ENCODE assay signal across 8 mouse cellular contexts in the genomic region with DNA sequence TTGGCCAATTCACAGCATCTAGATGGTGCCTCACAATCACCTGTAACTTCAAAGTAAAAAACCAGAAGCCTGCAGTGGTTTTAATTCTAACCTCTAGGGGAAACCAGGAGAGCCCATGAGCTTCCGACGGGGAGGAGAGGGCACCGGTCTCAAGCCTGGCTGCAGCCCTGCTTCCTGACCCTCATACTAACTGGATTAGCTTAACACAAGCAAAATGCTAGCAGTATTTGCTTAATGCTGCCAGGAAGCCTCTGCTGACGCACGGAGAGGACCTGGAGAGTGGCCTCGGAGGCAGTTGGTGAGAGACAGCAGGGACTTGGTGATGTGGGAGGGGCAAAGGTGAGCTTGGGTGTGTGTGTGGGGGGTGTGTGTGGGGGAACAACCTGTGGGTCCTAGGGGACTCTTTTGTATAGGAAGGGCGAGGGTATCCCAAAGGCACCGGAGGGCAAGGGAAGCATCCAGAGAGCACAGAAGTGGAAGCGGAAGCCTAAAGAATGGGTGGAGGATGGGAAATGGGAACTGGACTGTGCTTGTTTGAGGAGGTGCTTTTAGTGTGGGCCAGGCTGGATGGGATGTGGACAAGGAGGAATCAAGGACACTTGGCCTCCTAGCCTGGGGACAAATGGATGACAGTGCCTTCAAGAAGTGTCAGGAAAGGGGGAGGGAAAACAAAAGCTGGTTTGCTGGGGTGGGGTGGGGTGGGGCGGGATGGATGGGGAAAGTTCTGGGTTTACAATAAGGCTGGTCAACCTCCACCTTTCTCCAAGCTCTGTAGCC. TPM values are rescaled to one million over a fixed set of nuclear protein-coding genes. Genes with fewer than 3 reads are reported as not detected.
DNase-seq lines count a peak whose midpoint lies in the region; ATAC-seq lines count a peak whose summit lies in the region.

A gene (plus strand): TSS at position 141 of the 777 bp plus-strand sequence.

- H3K4me1 ChIP-seq in heart, embryonic 12.5 days (replicated peaks): peaks cover 39% of the 10 kb centered on the region
- peaks cover 43% of the 10 kb centered on the region for H3K4me1 ChIP-seq in embryonic facial prominence, embryonic 10.5 days
- H3K4me1 ChIP-seq in midbrain, embryonic 13.5 days (replicated peaks): peaks cover 16% of the 10 kb centered on the region

- no peak within 1 kb of the TSS for H3K27ac ChIP-seq in heart, embryonic 12.5 days (ENCODE audit: poor library complexity, severe bottlenecking)
- 0 out of 2 replicates have a peak within 1 kb of the TSS, but pooled peaks have one; percentile 1 for H3K27ac ChIP-seq in embryonic facial prominence, embryonic 10.5 days (replicated peaks)
- H3K27ac ChIP-seq in midbrain, embryonic 13.5 days: no peak within 1 kb of the TSS

- H3K9ac ChIP-seq in heart, embryonic 12.5 days: no peak within 1 kb of the TSS
- no peak within 1 kb of the TSS for H3K9ac ChIP-seq in midbrain, embryonic 13.5 days (replicated peaks)

- intact Hi-C loops in heart, postnatal 25 days (cut with DNase I): loop anchor here (5.0 kb wide), 2 partner anchors 233 to 318 kb away; a partner anchor contains a TSS

- 0 out of 2 replicates have a peak, but pooled peaks cover 2% of the 10 kb centered on the region for H3K36me3 ChIP-seq in heart, embryonic 12.5 days
- H3K36me3 ChIP-seq in embryonic facial prominence, embryonic 10.5 days (replicated peaks): peaks cover 2% of the 10 kb centered on the region; the same call in 1 of the 2 replicates
- no peaks in the 10 kb centered on the region for H3K36me3 ChIP-seq in midbrain, embryonic 13.5 days

- H3K4me3 ChIP-seq in heart, embryonic 12.5 days: no peak within 1 kb of the TSS
- no peak within 1 kb of the TSS for H3K4me3 ChIP-seq in embryonic facial prominence, embryonic 10.5 days
- no peak within 1 kb of the TSS for H3K4me3 ChIP-seq in midbrain, embryonic 13.5 days (replicated peaks)

- 60% methylated on average over 10 of the region's 10 CpGs for WGBS in heart, embryonic 12.5 days
- WGBS in embryonic facial prominence, embryonic 10.5 days: 53% methylated on average over 10 of the region's 10 CpGs
- WGBS in midbrain, embryonic 13.5 days: 63% methylated on average over 10 of the region's 10 CpGs

- no peaks in the 10 kb centered on the region for H3K27me3 ChIP-seq in heart, embryonic 12.5 days (replicated peaks)
- H3K27me3 ChIP-seq in embryonic facial prominence, embryonic 10.5 days (replicated peaks; ENCODE audit: low read depth, poor library complexity, severe bottlenecking): no peaks in the 10 kb centered on the region
- H3K27me3 ChIP-seq in midbrain, embryonic 13.5 days: no peaks in the 10 kb centered on the region

- ATAC-seq in heart, embryonic 12.5 days (ENCODE audit: insufficient number of reproducible peaks, low FRiP score): no peak
- ATAC-seq in CD4-positive, CD25-positive, alpha-beta regulatory T cell, adult 4 months: no peak
- no peak for ATAC-seq in midbrain, embryonic 13.5 days

- DNase-seq in heart, postnatal 25 days (ENCODE audit: low spot score): no peak
- no peak for DNase-seq in embryonic facial prominence, embryonic 10.5 days (ENCODE audit: low spot score)
- no peak for DNase-seq in layer of hippocampus, postnatal 10 days (ENCODE audit: low spot score in 2 of 2)
- no peak for DNase-seq in frontal cortex, postnatal 14 days (ENCODE audit: low spot score in 2 of 2)
- no peak for DNase-seq in natural killer cell, adult 2 months (ENCODE audit: low spot score in 2 of 2)

- no peak within 1 kb of the TSS for H3K4me2 ChIP-seq in heart, embryonic 12.5 days
- no peak within 1 kb of the TSS for H3K4me2 ChIP-seq in midbrain, embryonic 13.5 days (replicated peaks)

- no peaks in the 10 kb centered on the region for H3K9me3 ChIP-seq in heart, embryonic 12.5 days (replicated peaks)
- H3K9me3 ChIP-seq in embryonic facial prominence, embryonic 10.5 days: no peaks in the 10 kb centered on the region
- no peaks in the 10 kb centered on the region for H3K9me3 ChIP-seq in midbrain, embryonic 13.5 days

RNA-seq across cellular contexts. Expression of the gene that starts here (rescaled TPM):
- polyA plus RNA-seq in heart, embryonic 12.5 days (2016; fragmentation: Nextera tagmentation; extraction: Ambion mirVana): 46.8 and 51.0 TPM in 2 replicates
- 1 to 10 TPM; 7.4 to 8.4 TPM for total RNA-seq in heart, postnatal 25 days (2021)
- 10 to 100 TPM; 29.8 to 46.0 TPM for polyA plus RNA-seq in CD4-positive, CD25-positive, alpha-beta regulatory T cell, adult 4 months (2017; shearing (Covaris generic))
- 66.4 and 67.6 TPM in 2 replicates for polyA plus RNA-seq in embryonic facial prominence, embryonic 10.5 days (2016; fragmentation: Nextera tagmentation; extraction: Ambion mirVana)
- total RNA-seq in layer of hippocampus, postnatal 10 days (2021): 10 to 100 TPM; 44.0 to 46.9 TPM
- 99.9 and 104 TPM in 2 replicates for polyA plus RNA-seq in midbrain, embryonic 13.5 days (2015; fragmentation: Nextera tagmentation; extraction: Ambion mirVana)

Comparison
In these comparisons a context has a peak if more than half of its experiments do, and no peak if none do; other contexts are left out.
1. RNA of the gene that starts here (total RNA-seq): 44.0 to 46.9 TPM in layer of hippocampus, postnatal 10 days; 7.4 to 8.4 TPM in heart, postnatal 25 days; every median in the first group is over 4 times any median in the second.